Mouse (Mus musculus) layer of hippocampus, adult 11-12 months (tissue): Measurements from ENCODE around the gene Iglon5.

ENCODE experiments used
- DNase-seq: peaks from one replicate; pipeline ENCODE4 v3.0.0; 2022; ENCODE audit warnings: low spot score

Iglon5 gene

GRCm38 (mm10) chr7:43427406-43427805 lies 62.5 kb downstream of the Iglon5 start, which contains the start of gene Lim2:
Gene Lim2, plus strand, starts transcription at chr7:43427670.
- DNase-seq: no peak

GRCm38 (mm10) chr7:43423991-43424625 lies 65.8 kb downstream of the Iglon5 start:
- no peak for DNase-seq

- peak; percentile 88 for DNase-seq
Measured at GRCm38 (mm10) chr7:43422995-43423617, 66.8 kb downstream of the Iglon5 start.
